Mouse (Mus musculus): Measurements from ENCODE around the gene Ahnak.
A peak's percentile ranks its signal among the peaks of the same experiment; 100 is the strongest.
"Not testable (repeated sequence)": the region's sequence is repeated elsewhere in the genome, so short reads cannot be mapped to it uniquely, and the experiment has no call there.

Gene Ahnak

DNA sequence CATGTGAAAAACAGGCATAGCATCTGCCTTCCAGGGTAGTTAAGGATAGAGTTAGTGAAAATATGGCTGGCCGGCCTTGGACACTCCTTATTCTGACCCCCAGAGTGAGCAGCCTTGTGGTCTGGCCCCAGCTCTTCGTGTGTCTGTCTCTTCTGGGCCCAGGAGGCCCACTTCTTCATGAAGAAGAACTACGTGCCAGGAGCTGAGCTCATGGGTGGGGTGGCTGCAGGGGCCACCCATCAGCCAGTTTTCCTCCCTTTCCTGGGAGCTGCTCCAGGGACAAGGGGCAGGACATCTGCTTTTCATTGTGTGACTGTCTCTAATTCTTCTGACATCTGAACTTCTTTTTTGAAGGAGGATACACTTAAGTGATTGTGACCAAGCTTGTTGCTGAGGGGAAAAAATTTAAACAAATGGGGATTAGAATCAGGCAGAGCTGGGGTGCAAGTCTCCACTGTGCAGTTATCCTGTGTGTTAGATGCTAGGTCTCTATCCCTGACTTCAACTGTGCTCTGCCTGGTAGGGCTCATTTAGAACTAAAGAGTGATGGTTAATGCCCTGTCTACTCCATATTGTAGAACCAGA, 116.1 kb downstream of the Ahnak start:
- no peak for DNase-seq

DNA sequence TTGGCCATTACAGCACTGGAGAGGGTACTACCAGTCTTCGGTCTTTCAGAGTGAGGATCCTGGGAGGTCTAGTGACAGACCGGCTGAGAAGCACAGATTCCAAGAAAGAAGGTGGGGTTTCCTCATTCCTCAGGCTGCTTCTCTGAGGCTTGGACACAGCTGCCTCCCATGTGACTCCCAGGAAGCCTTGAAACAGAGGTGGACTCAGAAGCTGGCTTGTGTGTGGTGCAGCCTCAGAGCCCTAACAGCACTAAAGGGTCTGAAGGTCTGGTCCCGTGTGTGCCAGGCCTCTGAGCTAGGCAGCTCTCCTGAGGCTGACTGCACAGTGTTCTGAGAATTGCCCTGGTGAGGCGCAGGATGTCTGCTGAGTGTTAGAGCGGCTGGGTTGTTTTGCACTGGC, 117.0 kb downstream of the Ahnak start:
- DNase-seq: no peak

DNA sequence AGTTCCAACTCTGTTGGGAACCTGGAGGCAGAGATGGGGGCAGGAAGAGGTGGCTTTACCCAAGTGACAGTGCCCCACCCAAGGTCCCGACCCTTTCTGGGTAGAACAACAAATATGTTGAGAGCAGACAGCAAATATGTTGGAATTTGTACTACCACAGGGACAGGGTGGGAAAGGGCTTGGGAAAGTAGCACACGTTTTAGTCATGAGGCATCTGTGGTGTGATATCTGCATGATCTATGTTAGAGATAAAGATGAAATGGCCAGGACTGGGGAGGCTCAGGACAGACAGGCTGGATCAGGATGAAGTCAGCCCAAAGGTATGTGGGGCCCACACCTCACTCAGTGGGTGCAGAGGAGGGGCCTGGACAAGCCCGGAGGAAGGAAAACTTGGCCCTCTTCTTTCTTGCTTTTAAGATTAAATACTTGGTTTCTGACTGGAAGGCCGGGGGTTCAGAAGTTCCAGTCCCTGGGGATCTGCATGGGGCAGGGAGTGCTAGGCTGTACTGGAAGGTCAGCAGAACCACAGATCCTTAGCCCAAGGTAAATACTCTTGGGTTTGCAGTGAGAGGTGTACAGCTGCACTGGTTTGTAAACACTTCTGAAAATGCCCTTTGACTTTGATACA, 117.8 kb downstream of the Ahnak start:
- no peak for DNase-seq

DNA sequence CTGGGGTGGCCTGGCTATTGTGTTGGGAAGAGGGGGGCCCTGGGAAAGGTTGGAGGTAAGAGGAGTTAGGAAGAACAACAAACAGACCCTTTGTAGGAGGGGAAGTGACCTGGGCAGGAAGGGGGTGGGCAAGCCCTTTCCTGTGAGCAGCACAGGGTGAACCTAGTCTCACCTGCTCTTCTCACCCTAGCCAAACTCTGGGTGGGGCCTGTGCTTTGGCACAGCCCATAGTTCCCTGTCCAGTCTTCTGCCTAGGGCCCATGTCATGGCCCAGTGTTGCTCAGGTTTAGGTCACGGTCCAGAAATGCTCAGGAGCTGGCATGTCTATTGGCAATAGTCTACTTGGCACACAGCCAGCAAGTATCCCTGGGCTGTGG, 118.3 kb downstream of the Ahnak start:
- peak in 1 of 2 experiments; percentile 28 for DNase-seq

DNA sequence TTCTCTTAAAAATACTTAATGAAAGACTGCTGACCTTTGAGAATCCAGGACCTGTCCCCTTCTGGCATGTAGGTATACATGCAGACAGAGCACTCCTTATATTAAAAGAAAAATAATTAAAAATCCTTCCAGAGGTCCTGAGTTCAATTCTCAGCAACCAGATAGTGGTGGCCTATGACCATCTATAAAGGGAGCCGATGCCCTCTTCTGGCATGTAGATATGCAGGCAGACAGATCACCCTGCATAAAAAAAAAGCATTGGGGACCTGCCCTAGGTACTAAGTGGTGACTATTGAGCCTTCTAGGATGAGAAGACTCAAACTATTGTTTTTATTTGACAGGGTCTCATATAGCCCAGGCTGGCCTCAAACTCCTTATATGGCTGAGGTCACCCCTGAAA, 119.5 kb downstream of the Ahnak start:
- DNase-seq: no peak

DNA sequence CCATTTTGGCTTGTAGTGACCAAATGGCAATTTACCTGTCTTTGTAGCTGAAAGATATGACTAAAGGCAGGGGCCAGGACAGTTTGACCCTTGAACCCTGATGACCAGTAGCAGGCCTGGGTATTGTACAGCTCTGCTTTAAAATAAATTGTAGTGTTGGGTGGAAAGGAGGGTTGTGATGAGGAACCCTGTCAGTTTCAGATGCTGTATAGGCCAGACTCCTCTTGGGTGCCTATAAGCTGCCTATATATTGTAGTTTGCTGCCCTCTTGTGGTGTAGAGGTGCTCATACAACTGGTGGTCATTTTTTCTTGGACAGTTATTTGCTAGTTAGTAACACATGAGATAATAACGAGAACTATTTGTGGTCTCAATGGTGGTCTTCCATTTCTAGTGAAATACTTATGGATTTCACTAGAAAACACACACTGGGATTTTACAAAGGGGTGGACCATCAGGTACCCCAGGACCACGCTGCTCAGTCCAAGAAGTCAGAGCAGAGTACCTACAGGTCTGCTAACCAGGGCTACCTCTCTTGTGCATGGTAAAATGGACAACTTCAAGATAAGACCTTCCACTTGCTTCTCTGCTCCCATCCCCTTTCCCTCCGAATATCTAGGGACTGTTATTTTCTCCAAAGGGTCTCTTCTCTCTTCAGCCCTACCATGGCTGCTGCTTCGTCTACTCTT, 121.2 kb downstream of the Ahnak start:
- DNase-seq: peak; percentile 55 to 71

DNA sequence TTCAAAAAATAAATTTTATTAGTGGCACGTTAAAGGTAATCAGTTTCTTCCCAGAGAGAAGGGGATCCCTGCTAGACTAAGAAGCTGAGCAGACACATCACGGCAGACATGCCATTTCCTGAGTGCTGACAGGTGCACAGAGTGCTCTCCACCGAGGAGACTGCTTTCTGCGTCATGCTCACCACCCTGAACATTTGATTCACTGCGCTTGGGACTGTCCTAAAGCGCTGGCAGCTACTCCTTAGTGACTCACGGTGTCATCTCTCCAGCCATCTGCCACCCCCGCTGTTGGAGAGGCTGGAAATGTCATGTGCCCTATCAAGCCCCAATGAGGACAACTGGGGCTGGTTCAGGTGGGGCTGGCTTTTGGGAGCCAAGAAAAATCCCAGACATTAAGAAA, 123.0 kb downstream of the Ahnak start:
- DNase-seq: peak; percentile 73 to 79

DNA sequence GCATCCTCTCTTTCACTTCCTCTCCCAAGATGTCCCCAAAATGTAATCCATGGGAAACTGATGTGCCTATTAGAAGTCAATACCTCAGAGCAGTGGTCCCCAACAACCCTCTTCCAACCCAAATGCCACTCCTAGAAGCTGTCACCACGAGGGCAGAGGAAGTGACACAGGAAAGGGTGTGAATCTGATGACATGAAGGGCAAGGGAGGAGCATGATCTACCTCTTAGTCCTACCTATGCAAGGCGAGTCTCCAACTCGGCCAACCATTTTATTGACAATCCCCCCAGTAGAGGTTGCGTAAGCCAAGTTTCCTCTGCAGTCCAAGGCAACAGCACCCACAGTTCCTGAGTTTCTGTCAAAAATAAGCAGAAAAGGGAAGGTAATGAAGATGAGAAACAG, 127.2 kb downstream of the Ahnak start:
- no peak for DNase-seq

DNA sequence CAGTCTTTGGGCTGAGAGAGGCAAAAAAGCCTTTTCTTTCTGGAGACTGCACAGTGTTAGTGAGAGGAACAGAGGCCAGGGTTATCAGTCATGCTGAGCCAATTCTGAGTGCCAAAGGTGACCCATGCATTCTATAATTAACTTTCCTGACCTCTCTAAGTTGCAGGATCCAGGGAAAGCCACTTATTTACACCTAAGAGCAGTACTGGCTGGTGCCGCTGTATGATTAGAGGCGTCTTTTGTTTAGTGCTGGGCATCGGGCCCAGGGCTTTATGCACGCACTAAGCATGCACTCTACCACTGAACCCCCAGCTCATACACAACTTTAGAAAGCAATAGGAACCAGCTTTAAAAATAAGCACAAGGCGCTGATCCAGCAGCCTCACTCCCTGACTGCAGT, 128.2 kb downstream of the Ahnak start:
- DNase-seq: no peak

DNA sequence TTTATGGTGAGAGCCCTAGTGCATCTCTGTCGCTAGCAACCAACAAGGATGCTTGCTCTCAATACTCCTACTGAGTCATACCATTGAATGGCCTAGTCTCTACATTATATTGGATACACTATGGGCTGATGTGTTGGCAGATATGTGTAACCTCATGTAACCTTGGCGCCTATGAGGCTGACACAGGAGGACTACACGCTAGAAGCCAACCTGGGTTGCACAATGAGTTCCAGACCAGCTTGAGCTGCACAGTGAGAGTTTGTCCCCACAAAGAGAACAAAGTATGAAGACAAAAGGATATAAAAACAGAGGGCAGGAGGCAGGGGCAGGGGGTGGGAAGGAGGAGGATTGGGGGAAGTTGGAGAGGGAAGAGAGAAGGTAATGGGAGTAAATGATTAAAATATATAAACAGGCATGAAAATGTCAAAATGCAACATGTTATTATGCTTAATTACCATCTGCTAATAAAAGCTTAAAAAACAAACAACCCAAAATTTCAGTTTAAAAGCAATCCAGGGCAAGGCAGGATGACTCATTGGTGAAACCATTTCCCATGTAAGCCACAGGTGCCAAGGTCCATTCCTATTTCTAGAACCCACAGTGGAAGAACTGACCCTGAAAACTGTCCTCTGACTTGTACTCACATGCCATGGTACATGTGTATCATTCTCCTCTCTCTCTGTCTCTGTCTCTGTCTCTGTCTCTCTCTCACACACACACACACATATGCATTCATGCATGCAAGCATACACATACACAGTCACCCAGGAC, 130.8 kb downstream of the Ahnak start:
- DNase-seq: no peak

DNA sequence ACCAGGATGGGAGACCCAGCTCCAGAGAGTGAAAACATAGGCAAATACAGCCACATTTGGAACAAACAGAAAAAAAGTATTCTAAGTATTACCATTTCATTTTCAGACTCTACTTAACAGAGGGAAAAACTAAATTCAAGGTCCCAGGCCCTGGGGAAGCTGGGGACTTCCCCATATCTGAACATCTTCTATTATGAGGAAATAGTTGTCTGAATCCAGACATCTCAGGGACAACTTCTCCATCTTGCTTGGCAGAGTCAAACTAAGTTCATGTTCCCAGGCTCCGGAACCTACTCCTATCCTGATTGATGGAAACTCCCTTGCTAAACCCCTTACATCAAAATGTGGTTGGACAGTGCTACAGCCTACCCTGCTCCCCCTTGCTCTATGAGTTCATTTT, 133.3 kb downstream of the Ahnak start:
- no peak for DNase-seq

DNA sequence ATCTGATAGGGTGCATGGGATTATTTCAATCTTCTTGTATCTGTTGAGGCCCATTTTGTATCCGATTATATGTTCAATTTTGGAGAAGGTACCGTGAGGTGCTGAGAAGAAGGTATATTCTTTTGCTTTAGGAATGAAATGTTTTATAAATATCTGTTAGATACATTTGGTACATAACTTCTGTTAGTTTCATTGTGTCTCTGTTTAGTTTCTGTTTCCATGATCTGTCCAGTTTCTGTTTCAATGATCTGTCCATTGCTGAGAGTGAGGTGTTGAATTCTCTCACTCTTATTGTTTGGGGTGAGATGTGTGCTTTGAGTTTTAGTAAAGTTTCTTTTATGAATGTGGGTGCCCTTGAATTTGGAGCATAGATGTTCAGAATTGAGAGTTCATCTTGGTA, 134.9 kb downstream of the Ahnak start:
- DNase-seq: not testable (repeated sequence)
